Mouse (Mus musculus): ENCODE measurements around the gene Plxna1. TPM values are rescaled to one million over a fixed set of nuclear protein-coding genes. Genes with fewer than 3 reads are reported as not detected.

Plxna1 gene
- polyA plus RNA-seq, 2 experiments from 2014 or later = 0.90 to 1.8 TPM

GRCm38 (mm10) chr6:89360709-89361417, 1.6 kb downstream of the Plxna1 start:
- ATAC-seq = no peak

- ATAC-seq = no peak
Observed at GRCm38 (mm10) chr6:89359771-89360708, 2.4 kb downstream of the Plxna1 start.

- ATAC-seq = no peak
Observed at GRCm38 (mm10) chr6:89359192-89359591, 3.2 kb downstream of the Plxna1 start.

GRCm38 (mm10) chr6:89355661-89356060, 6.8 kb downstream of the Plxna1 start:
- ATAC-seq = no peak

- no peak for ATAC-seq
Observed at GRCm38 (mm10) chr6:89354726-89355125, 7.7 kb downstream of the Plxna1 start.

GRCm38 (mm10) chr6:89354076-89354475, 8.3 kb downstream of the Plxna1 start:
- no peak for ATAC-seq

- ATAC-seq = no peak
Observed at GRCm38 (mm10) chr6:89353101-89353500, 9.3 kb downstream of the Plxna1 start.

GRCm38 (mm10) chr6:89351441-89352137, 10.8 kb downstream of the Plxna1 start:
- ATAC-seq = no peak

GRCm38 (mm10) chr6:89350520-89350919, 11.9 kb downstream of the Plxna1 start:
- no peak for ATAC-seq

- no peak for ATAC-seq
Observed at GRCm38 (mm10) chr6:89350037-89350515, 12.3 kb downstream of the Plxna1 start.

- ATAC-seq = no peak
Observed at GRCm38 (mm10) chr6:89348363-89348762, 14.1 kb downstream of the Plxna1 start.

- no peak for ATAC-seq
Observed at GRCm38 (mm10) chr6:89347792-89348191, 14.6 kb downstream of the Plxna1 start.

GRCm38 (mm10) chr6:89345855-89346254, 16.6 kb downstream of the Plxna1 start:
- ATAC-seq = no peak

- no peak for ATAC-seq
Observed at GRCm38 (mm10) chr6:89345486-89345785, 17.0 kb downstream of the Plxna1 start.

GRCm38 (mm10) chr6:89344613-89345485, 17.6 kb downstream of the Plxna1 start:
- peak; percentile 86 for ATAC-seq

GRCm38 (mm10) chr6:89341981-89342380, 20.4 kb downstream of the Plxna1 start:
- no peak for ATAC-seq

GRCm38 (mm10) chr6:89339447-89339846, 23.0 kb downstream of the Plxna1 start:
- ATAC-seq = no peak

GRCm38 (mm10) chr6:89338733-89339132, 23.7 kb downstream of the Plxna1 start:
- ATAC-seq = no peak

GRCm38 (mm10) chr6:89337574-89337973, 24.8 kb downstream of the Plxna1 start:
- ATAC-seq = no peak

- no peak for ATAC-seq
Observed at GRCm38 (mm10) chr6:89333964-89334702, 28.3 kb downstream of the Plxna1 start.

- no peak for ATAC-seq
Observed at GRCm38 (mm10) chr6:89330957-89331356, 31.5 kb downstream of the Plxna1 start.

All from CD4-positive, CD25-positive, alpha-beta regulatory T cell, adult 4 months (primary cell).